Comparison of ENCODE assay signal across 29 mouse cellular contexts in genomic region chr7:101551530-101551929, GRCm38 (mm10). TPM values are rescaled to one million over a fixed set of nuclear protein-coding genes. Genes with fewer than 3 reads are reported as not detected.
DNase-seq lines count a peak whose midpoint lies in the region; ATAC-seq and TF ChIP-seq lines count a peak whose summit lies in the region.
"Had no signal": no experiment of that assay in that cellular context is flagged by ENCODE, and none has a peak within 500 bp of the region (broad histone marks: within the 10 kb centered on the region; RNA-seq: fewer than 3 reads in every experiment).

No protein-coding gene starts in this region.

- no peak overlapping the region for H3K9ac ChIP-seq in liver, postnatal 0 days (replicated peaks)
- H3K9ac ChIP-seq in liver, embryonic 11.5 days (ENCODE audit: low read depth, low read length) = no peak overlapping the region
- no peak overlapping the region for H3K9ac ChIP-seq in intestine, embryonic 16.5 days (ENCODE audit: low read depth, low read length)
- H3K9ac ChIP-seq in kidney, embryonic 16.5 days (replicated peaks; ENCODE audit: low read length) = no peak overlapping the region
- H3K9ac ChIP-seq: limb, embryonic 15.5 days; lung, embryonic 14.5 days; midbrain, embryonic 15.5 days had no signal

- no peak for TF ChIP-seq CTCF in liver, postnatal 0 days (IDR thresholded peaks at IDR 0.05; ENCODE audit: low read depth)
- TF ChIP-seq CTCF in small intestine, adult 2 months (IDR thresholded peaks at IDR 0.05; ENCODE audit: extremely low read depth, insufficient read length, insufficient replicate concordance, low read depth, low read length) = no peak

- no peak for DNase-seq in liver, postnatal 0 days
- DNase-seq in liver, embryonic 11.5 days (ENCODE audit: low spot score) = no peak
- no peak for DNase-seq in left cerebral cortex, adult 8-10 months (ENCODE audit: low spot score in 2 of 2)
- DNase-seq: adrenal gland, postnatal 36 days; cerebellum, adult 11-12 months; cerebellum, postnatal 14 days; kidney, adult 2 months; kidney, postnatal 10 days; left cerebral cortex, postnatal 4 days; lung, embryonic 14.5 days; right cerebral cortex, postnatal 4 days had no signal

- H3K9me3 ChIP-seq in liver, postnatal 0 days (ENCODE audit: low read length) = no peaks in the 10 kb centered on the region
- no peaks in the 10 kb centered on the region for H3K9me3 ChIP-seq in liver, embryonic 11.5 days (ENCODE audit: control insufficient read depth, low read length)
- H3K9me3 ChIP-seq in intestine, embryonic 16.5 days (ENCODE audit: control insufficient read depth, low read length) = no peaks in the 10 kb centered on the region
- H3K9me3 ChIP-seq in kidney, embryonic 16.5 days (ENCODE audit: low read length) = no peaks in the 10 kb centered on the region
- H3K9me3 ChIP-seq: hindbrain, embryonic 10.5 days; limb, embryonic 15.5 days; midbrain, embryonic 15.5 days had no signal

- H3K4me1 ChIP-seq in liver, postnatal 0 days (ENCODE audit: insufficient read depth) = no peaks in the 10 kb centered on the region; the same call in 1 of the 2 replicates
- no peaks in the 10 kb centered on the region for H3K4me1 ChIP-seq in liver, embryonic 11.5 days (replicated peaks; ENCODE audit: control insufficient read depth, insufficient read depth, low read length)
- H3K4me1 ChIP-seq in brown adipose tissue, adult 24 weeks (ENCODE audit: control insufficient read depth, insufficient read depth, insufficient read length, low read length) = no peaks in the 10 kb centered on the region
- H3K4me1 ChIP-seq in intestine, embryonic 16.5 days (ENCODE audit: control insufficient read depth, insufficient read depth, low read length) = peaks cover 5% of the 10 kb centered on the region
- H3K4me1 ChIP-seq in small intestine, adult 2 months (ENCODE audit: control insufficient read depth, insufficient read depth, insufficient read length, low read length) = no peaks in the 10 kb centered on the region
- no peaks in the 10 kb centered on the region for H3K4me1 ChIP-seq in kidney, embryonic 16.5 days (ENCODE audit: insufficient read depth, low read length)
- H3K4me1 ChIP-seq: hindbrain, embryonic 10.5 days; limb, embryonic 15.5 days; midbrain, embryonic 15.5 days had no signal

- no peak overlapping the region for H3K4me3 ChIP-seq in liver, postnatal 0 days (ENCODE audit: low read depth, low read length)
- no peak overlapping the region for H3K4me3 ChIP-seq in liver, embryonic 11.5 days (ENCODE audit: low read depth, low read length)
- no peak overlapping the region for H3K4me3 ChIP-seq in brown adipose tissue, adult 24 weeks (ENCODE audit: insufficient read depth, low read depth, low read length)
- H3K4me3 ChIP-seq in intestine, embryonic 16.5 days (ENCODE audit: low read length) = no peak overlapping the region
- H3K4me3 ChIP-seq in small intestine, adult 2 months (ENCODE audit: low read depth, low read length) = no peak overlapping the region
- H3K4me3 ChIP-seq in kidney, embryonic 16.5 days (ENCODE audit: low read length) = no peak overlapping the region
- H3K4me3 ChIP-seq: hindbrain, embryonic 10.5 days; left cerebral cortex, adult 2 months; limb, embryonic 15.5 days; midbrain, embryonic 15.5 days had no signal

- H3K27me3 ChIP-seq in liver, postnatal 0 days (ENCODE audit: insufficient read depth, low read length) = no peaks in the 10 kb centered on the region
- H3K27me3 ChIP-seq in liver, embryonic 11.5 days (replicated peaks; ENCODE audit: control insufficient read depth, insufficient read depth, low read length) = no peaks in the 10 kb centered on the region
- no peaks in the 10 kb centered on the region for H3K27me3 ChIP-seq in intestine, embryonic 16.5 days (replicated peaks; ENCODE audit: control insufficient read depth, insufficient read depth, low read length)
- H3K27me3 ChIP-seq in small intestine, adult 2 months (ENCODE audit: control insufficient read depth, insufficient read depth, low read length) = no peaks in the 10 kb centered on the region
- H3K27me3 ChIP-seq in kidney, embryonic 16.5 days (ENCODE audit: insufficient read depth, low read length) = no peaks in the 10 kb centered on the region
- H3K27me3 ChIP-seq: limb, embryonic 15.5 days; midbrain, embryonic 15.5 days had no signal

- H3K27ac ChIP-seq in liver, postnatal 0 days (ENCODE audit: low read depth) = no peak overlapping the region
- no peak overlapping the region for H3K27ac ChIP-seq in liver, embryonic 11.5 days (ENCODE audit: low read depth, low read length)
- peak overlapping the region; percentile 67 for H3K27ac ChIP-seq in brown adipose tissue, adult 24 weeks (replicated peaks; ENCODE audit: low read depth, low read length)
- H3K27ac ChIP-seq in intestine, embryonic 16.5 days (ENCODE audit: low read length) = 0 out of 2 replicates have a peak overlapping the region, but pooled peaks have one; percentile 6
- peak overlapping the region; percentile 54 for H3K27ac ChIP-seq in small intestine, adult 2 months (ENCODE audit: insufficient read depth, low read depth, low read length)
- no peak overlapping the region for H3K27ac ChIP-seq in kidney, embryonic 16.5 days (ENCODE audit: low read length)
- H3K27ac ChIP-seq: hindbrain, embryonic 10.5 days; left cerebral cortex, adult 2 months; limb, embryonic 15.5 days; midbrain, embryonic 15.5 days had no signal

- TF ChIP-seq EP300 in liver, postnatal 0 days (IDR thresholded peaks at IDR 0.05; ENCODE audit: low read depth) = no peak

- peak; percentile 17; the same call in 1 of the 2 replicates for ATAC-seq in liver, postnatal 0 days
- ATAC-seq in liver, embryonic 11.5 days (replicated peaks; ENCODE audit: low FRiP score) = no peak
- ATAC-seq in intestine, embryonic 16.5 days = no peak
- no peak for ATAC-seq in kidney, embryonic 16.5 days (ENCODE audit: low FRiP score, low TSS enrichment)
- ATAC-seq: hindbrain, embryonic 16.5 days; midbrain, embryonic 15.5 days had no signal

- WGBS in liver, postnatal 0 days (ENCODE audit: insufficient replicate concordance) = 64% methylated on average over 1 of the region's 1 CpGs
- WGBS in liver, embryonic 11.5 days = 82% methylated on average over 1 of the region's 1 CpGs
- 83% methylated on average over 1 of the region's 1 CpGs for WGBS in intestine, embryonic 16.5 days
- 92% methylated on average over 1 of the region's 1 CpGs for WGBS in small intestine, adult 2 months
- WGBS in kidney, embryonic 16.5 days = 90% methylated on average over 1 of the region's 1 CpGs

- no peak for TF ChIP-seq POLR2A in small intestine, adult 2 months (IDR thresholded peaks at IDR 0.05; ENCODE audit: low read depth, low read length)

- H3K36me3 ChIP-seq in liver, postnatal 0 days (replicated peaks; ENCODE audit: insufficient read depth, low read length) = no peaks in the 10 kb centered on the region
- no peaks in the 10 kb centered on the region for H3K36me3 ChIP-seq in liver, embryonic 11.5 days (ENCODE audit: control insufficient read depth, insufficient read depth, low read length)
- no peaks in the 10 kb centered on the region for H3K36me3 ChIP-seq in intestine, embryonic 16.5 days (ENCODE audit: control insufficient read depth, insufficient read depth, low read length)
- no peaks in the 10 kb centered on the region for H3K36me3 ChIP-seq in small intestine, adult 2 months (ENCODE audit: control insufficient read depth, insufficient read depth, low read length)
- no peaks in the 10 kb centered on the region for H3K36me3 ChIP-seq in kidney, embryonic 16.5 days (ENCODE audit: insufficient read depth, low read length)
- H3K36me3 ChIP-seq: hindbrain, embryonic 10.5 days; limb, embryonic 15.5 days; midbrain, embryonic 15.5 days had no signal

- no peak overlapping the region for H3K4me2 ChIP-seq in liver, postnatal 0 days (ENCODE audit: low read depth, low read length)
- H3K4me2 ChIP-seq in liver, embryonic 11.5 days = no peak overlapping the region
- no peak overlapping the region for H3K4me2 ChIP-seq in intestine, embryonic 16.5 days (ENCODE audit: low read depth, low read length)
- H3K4me2 ChIP-seq in kidney, embryonic 16.5 days (replicated peaks; ENCODE audit: low read depth, low read length) = no peak overlapping the region
- H3K4me2 ChIP-seq: heart, embryonic 11.5 days; limb, embryonic 15.5 days; lung, embryonic 14.5 days; midbrain, embryonic 15.5 days had no signal

RNA-seq across cellular contexts. Expression of gene Art2b, which starts 33.9 kb away (rescaled TPM):
- 0.05 and 0.07 TPM in 2 replicates for polyA plus RNA-seq in liver, postnatal 0 days (2015; fragmentation: Nextera tagmentation; extraction: Ambion mirVana)
- not detected in 2 replicates for polyA plus RNA-seq in liver, embryonic 11.5 days (2014; fragmentation: Nextera tagmentation; extraction: Ambion mirVana)
- polyA plus RNA-seq in brown adipose tissue, adult 24 weeks (2012; ENCODE audit: insufficient read depth, insufficient read length, missing spikeins) = not detected in 2 replicates
- 0.43 and 0.56 TPM in 2 replicates for polyA plus RNA-seq in intestine, embryonic 16.5 days (2015; fragmentation: Nextera tagmentation; extraction: Ambion mirVana)
- 2.5 and 4.1 TPM in 2 replicates for polyA plus RNA-seq in small intestine, adult 2 months (2012; rRNA removed)
- polyA plus RNA-seq in kidney, embryonic 16.5 days (2015; fragmentation: Nextera tagmentation; extraction: Ambion mirVana) = not detected in 2 replicates
- not detected for total RNA-seq in left cerebral cortex, adult 8-10 months (2022)
- total RNA-seq: adrenal gland, postnatal 36 days; ES-E14; gastrocnemius, adult 18-20 months; gastrocnemius, postnatal 4 days; layer of hippocampus, postnatal 10 days; left cerebral cortex, adult 2 months; left cerebral cortex, postnatal 4 days had no signal
- polyA plus RNA-seq: embryonic facial prominence, embryonic 11.5 days; forebrain, embryonic 11.5 days; heart, embryonic 11.5 days; heart, postnatal 0 days; hindbrain, embryonic 10.5 days; hindbrain, embryonic 16.5 days; limb, embryonic 15.5 days; lung, embryonic 14.5 days; midbrain, embryonic 15.5 days; neural tube, embryonic 14.5 days had no signal

Comparison
In these comparisons a context has a peak if more than half of its experiments do, and no peak if none do; other contexts are left out.
1. H3K27ac ChIP-seq: peak in brown adipose tissue, adult 24 weeks (single experiment), intestine, embryonic 16.5 days (single experiment) and small intestine, adult 2 months (single experiment); none in liver, postnatal 0 days (single experiment), liver, embryonic 11.5 days (single experiment) and kidney, embryonic 16.5 days (single experiment).